Mouse (Mus musculus) adrenal gland (tissue): ENCODE results near the gene Slitrk3.
"Not testable (repeated sequence)": the region's sequence is repeated elsewhere in the genome, so short reads cannot be mapped to it uniquely, and the experiment has no call there.

Experiments
- intact Hi-C: fragments of 180-260 bp; cut with DNase I; formaldehyde crosslinking; loops from one replicate; pipeline ENCODE4 v1.15.1; 2025
- long read RNA-seq, 2 experiments: library from polyadenylated mRNA; unstranded; transcript quantifications; one replicate each; pipeline ENCODE4 v2.0.0; 2020; ENCODE audit warnings: borderline replicate concordance in 1 of 2; ENCODE audit not compliant: insufficient replicate concordance in 1 of 2

Slitrk3 gene
- long read RNA-seq, experiment 1, result 0 reads
- long read RNA-seq, experiment 2, result 0 reads

DNA sequence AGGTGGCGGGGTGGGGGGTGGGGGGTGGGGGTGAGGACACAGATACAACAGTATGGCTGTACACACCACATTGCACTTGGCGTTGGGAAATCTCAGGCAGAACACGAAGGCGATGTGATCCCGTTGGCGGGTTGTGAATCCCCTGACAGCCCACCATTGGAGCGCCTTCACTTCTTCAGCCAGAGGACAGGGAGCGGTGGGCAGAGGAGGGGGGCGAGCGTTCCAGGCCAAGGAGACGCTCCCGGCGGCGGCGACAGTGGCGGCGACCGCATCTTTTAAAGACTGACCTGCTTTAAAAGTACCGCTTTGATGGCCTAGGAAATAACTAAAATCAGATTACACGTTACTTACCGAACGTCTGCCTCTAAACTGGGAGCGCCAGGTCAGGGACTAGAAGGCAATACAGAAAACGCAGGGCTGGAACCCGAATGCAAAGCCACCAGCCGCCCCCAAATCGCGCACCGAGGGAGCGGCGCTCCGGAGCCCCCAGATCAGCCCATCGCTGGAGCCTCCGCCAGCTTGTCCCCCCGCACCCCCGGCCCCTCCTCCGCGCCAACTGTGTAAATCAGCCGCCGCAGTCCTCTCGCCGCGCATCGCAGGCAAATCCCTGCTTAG, at the start of gene Slitrk3:
Gene Slitrk3, minus strand, starts transcription at position 607 of the 615 bp plus-strand sequence.
- intact Hi-C loops, result no loop called here

DNA sequence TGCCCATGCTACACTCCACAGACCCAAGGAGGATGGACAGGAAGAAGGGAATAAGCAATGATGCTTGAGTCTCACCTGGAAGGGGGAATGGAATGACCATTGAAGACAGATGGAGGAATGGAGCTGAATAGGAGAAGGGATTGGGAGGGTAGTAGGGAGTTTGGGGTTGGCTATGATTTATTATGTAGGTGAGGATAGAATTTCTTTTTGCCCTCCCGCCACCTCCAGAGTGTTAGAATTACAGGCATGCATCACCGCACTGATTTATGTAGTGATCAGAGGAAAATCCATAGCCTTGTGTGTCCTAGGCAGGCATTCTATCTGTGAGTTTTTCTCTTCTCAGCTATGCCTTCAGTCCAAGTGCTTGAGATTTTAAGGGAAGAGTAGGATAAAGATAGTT, 36.8 kb upstream of the Slitrk3 start:
- intact Hi-C loops, result not testable (repeated sequence)

DNA sequence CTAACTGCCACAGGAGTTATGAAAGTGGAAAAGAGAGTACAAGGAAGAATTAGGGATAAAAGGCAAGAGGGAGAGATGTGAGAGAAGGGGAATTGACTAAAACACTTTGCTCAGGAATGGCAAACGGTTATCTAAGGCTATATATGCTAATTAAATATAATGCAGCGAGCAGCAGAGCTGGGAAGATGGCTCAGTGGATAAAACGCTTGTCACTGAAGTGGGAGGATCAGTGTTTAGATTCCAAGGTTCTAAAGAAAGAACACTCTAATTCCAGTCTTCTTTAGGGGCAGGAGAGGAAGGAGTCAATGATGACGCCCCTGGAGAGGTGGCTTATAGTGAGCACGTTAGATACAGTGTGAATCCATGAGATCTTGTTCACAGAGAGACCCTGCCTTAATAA, 27.0 kb upstream of the Slitrk3 start:
- intact Hi-C loops, result no loop called here

DNA sequence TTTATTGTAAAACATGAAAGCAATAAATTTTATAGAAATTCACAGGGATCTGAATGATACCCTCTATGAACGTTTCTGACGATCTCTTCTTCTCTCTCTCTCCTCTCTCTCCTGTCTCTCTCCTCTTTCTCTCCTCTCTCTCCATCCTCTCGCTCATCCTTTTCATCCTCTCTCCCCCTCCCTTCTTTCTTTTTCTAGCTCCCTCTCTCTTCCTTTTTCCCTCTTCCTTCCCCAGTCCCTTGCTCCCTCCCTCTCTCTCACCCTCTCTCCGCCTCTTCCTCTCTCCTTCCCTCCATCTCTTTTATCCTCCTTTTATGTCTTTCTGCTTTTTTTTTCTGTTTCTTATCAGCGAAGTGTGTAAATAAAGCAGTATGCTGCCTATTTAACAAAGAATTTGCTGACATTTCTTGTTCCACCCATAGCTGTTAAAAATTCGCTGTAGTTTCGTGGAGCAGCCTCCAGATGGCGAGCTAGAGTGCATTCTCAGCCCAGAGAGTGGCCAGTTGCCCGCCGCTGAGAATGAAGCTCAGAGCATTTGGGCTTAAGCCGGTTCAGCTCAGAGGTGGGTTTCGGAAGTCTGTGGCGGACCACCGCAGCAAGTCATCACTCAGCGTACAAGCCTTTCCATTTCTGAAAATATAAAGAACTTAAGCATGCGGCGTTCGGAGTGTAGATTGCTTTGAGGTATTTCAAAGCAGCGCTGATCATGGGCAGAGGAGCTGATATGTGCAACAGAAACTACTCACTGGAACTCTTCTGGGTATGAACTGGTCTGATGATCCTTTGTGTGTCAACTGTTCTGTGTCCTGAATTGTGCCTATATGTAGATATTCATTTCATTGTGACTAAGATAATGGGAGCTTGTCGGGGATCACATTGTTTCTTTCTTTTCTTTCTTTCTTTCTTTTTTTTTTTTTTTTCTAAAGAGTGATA, 8.5 kb upstream of the Slitrk3 start:
- intact Hi-C loops, result no loop called here

DNA sequence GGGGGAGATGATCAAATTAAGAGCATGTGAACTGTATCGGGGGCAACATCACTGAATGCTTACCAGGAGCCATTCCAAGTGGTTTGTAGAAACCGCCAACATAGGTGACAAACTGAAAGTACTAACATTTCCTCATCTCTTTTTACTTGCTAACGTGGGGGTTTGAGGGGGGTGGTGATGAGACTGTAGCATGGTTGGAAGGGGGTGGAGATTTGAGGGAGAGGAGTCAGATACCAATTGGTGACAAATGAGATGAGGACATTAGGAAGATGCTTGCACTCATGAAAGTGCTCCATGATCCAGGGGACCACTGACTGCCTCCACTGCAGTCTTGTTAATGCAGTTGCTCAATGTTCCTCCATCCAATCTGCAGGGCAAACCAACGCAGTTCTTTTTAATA, 587 bp upstream of the Slitrk3 start:
- intact Hi-C loops, result no loop called here

DNA sequence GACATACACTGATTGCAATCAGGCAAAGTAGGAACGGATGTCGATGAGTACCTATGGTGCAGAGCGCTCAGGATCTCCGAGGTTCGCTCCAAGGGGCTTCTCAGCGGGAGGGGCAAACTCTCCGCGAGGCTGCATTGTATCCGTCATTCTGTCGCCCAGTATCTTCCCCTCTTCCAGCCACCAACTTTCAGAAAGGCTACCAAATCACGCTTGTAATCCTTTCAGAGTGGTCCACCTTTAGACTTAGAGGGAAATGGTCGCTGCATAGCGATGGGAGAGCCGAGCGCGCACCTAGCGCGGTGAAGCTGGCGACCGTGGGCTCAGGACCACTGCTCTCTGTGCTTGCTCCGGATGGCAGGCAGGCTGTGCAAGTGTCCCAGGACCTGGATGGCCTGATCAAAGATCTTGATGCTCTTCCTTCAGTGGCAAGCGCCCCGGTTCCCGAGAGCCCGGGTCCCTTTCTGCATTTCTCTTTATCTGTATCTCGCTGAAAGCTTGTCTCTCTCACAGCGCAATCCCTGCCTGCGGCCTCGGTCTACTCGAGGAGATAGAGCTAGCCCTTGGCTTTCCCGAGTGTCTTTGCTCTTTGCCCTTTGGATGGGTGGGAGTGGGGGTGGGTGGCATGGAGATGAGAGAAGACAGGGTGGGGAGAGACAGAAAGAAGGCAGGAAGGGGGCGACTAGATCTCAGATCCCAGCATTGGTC, 959 bp downstream of the Slitrk3 start:
- intact Hi-C loops, result no loop called here

DNA sequence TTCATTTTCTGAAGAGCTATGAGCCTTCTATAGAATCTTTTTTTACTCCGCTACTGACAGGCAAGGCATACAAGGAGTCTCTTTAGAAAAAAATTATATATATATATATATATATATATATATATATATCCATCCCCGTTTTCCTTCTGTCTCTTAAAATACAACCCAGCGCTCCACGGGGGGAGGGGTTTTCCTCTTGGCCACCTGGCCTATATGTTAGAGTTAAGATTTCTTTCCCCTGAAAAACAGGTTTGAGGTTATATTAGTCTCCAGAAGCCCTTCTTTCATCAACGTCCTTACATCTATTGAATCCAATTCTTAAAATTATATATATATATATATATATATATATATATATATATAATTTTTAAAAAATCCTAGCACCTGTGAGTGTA, 1.6 kb downstream of the Slitrk3 start:
- intact Hi-C loops, result no loop called here

DNA sequence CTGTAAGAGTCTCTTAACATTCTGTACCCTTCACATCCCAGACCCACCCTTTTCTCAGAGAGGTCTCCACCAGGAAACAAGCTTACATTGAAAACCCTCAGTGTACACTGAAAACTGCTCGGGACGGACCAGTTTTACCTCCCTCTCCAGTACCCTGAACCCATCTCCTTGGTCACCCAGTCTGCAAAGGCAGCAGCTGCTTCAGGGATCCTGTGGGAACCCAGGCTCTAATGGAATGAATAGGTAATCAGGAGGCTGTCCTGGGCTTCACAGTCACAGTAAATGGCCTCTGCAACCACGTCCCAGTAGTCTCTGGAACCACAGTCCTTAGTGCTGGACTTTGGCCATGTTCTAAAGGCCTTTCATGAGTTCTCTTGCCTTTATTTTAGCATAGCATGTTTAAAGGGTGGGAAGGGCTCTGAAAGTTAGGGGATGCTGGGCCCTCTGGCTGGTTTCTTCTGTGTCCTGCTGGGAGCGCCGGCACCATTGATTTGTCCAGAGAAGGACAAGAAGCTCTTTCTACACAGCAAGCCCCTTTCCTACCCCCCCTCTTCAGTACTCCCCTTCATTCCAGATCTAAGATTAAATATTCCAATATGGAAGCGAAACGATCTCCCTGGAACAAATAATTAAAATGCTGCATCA, 2.1 kb downstream of the Slitrk3 start:
- intact Hi-C loops, result no loop called here

DNA sequence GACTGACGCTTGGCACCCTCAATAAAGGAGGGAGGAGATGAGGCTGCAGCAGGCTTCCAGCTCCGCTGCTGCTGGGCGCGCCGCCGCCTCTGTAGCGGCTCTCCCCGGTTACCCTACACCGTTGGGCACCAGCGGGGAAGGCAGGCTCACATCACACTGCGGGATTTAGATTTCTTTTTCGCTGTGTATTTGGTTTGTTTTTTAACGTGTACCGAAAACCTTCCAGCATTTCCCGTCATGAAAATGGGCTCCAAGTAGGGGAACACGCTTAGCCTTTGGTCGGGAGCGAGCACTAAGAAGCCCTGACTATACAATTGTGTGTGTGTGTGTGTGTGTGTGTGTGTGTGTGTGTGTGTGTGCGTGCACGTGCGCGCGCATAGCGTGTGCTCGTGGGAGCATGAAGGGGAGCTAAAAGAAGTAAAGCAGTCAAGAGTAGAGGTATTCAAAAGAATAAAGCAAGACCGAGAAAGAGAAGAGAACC, 4.1 kb downstream of the Slitrk3 start:
- intact Hi-C loops, result no loop called here

DNA sequence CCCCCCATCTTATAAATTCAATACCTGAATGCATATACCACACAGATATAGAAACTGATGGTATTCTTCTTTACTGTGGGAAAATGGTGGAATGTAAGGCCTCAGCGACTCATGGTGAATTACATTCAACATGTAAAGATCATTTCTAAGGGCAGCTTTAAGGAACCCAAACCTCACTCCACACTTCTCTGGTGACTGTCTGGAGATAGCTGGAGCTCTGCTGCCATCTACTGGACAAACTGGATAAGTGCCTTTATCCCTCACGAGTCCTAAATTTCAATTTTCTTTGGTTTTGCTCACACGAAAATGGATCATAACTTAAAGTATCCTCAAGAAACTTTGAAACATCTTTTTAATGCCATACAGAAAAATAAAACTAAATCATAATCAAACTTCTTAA, 11.4 kb downstream of the Slitrk3 start:
- intact Hi-C loops, result loop anchor here (10.0 kb wide), 1 partner anchor 1131 kb away; no protein-coding TSS in a partner anchor

DNA sequence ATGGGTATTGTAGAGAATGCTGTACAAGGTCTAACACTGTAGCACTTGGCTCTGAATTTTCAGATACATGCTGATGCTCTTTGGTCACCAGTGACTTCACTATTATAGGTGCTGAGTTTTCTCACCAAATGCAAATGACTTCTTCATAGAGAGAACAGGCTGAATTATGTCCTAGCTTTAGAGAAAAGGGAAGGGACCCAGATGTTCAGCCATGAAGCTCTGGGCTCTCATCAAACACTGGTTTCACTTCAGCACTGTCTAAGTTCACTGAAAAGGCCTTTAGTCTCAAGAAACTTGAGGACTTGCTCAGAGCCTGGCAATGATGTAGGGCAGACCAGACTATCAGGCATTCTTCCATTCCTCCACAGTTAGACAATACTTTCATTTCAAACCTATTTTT, 15.3 kb downstream of the Slitrk3 start:
- intact Hi-C loops, result loop anchor here (10.0 kb wide), 1 partner anchor 1127 kb away; no protein-coding TSS in a partner anchor

DNA sequence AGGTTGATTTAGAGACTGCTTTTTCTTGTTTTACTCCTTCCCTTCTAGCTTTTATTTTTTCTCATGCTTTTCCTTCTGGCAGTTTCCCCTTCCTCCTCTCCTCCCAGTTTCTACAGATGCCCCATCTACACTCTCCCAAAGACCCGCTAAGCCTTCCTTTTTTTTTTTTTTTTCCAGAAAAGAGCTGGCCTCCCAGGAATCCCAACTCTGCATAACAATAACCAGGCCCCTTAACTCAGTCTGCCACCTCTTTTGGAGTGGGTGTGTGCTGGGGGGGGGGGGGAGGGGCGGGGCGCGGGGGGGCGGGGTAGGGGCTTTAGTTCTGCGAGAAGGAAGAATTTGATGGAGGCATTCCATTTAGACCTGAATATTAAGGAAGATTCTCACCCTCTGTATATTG, 51.6 kb downstream of the Slitrk3 start:
- intact Hi-C loops, result no loop called here

DNA sequence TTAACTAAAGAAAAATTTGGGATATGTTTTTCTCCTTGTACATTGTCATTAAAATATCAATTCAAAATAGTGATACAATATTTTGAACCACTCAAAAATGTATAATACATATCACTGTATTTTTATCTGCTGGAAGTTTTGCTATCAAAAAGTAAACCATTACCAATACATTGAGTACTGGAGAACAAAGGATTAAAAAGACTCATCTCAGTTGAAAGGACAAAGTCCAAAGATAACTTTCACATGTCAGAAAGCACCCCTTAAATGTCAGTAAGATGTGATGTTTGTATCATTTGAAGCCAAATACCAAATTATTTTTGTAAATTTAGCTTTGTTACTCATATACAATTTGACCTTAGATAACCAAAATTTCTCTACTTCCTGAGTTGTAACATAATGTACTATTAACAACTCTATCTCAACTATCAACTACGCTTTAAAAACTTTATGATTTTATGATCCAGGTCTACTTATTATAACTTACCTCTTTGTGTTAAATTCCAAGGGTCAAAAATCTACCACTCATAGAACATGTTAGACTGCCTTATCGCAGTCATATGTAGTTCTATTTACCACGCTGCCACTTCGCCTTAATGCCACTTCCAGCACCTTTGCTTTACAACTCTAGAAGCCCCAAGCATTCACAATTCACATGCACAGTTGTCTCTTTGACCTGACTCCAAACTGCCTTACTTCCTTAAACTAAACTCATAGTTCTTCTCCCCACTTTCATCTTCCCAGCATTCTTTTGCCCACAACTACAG, 54.5 kb downstream of the Slitrk3 start:
- intact Hi-C loops, result no loop called here

DNA sequence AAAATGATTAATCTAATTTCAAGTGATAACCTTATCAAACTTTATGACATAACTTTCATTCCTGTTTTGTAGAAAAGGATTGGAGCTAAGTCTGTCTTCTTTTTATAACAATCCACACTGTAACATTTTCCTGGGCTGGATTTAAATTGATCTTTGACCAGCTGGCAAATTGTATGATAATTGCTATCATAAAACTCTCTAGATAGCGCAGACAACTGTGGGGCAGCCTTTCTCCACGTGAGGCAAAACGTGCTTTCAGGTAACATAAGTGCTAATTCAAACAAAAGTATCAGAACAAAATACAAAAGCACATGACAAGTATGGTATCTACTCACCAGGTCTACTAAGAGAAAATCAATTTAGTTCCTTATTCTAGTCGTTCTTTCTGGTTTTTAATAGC, 60.1 kb downstream of the Slitrk3 start:
- intact Hi-C loops, result no loop called here
